Mouse (Mus musculus) lung, postnatal 0 days (tissue): ENCODE measurements around the gene Csrnp1.

ENCODE experiments used
- CTCF ChIP-seq: IDR thresholded peaks from 2 replicates; pipeline ENCODE4 v1.5.1; 2016; ENCODE audit warnings: antibody characterized with exemption, mild to moderate bottlenecking
- EP300 ChIP-seq: IDR thresholded peaks from 2 replicates; pipeline ENCODE4 v1.6.1; 2016; ENCODE audit warnings: antibody characterized with exemption, mild to moderate bottlenecking, control low read depth

DNA sequence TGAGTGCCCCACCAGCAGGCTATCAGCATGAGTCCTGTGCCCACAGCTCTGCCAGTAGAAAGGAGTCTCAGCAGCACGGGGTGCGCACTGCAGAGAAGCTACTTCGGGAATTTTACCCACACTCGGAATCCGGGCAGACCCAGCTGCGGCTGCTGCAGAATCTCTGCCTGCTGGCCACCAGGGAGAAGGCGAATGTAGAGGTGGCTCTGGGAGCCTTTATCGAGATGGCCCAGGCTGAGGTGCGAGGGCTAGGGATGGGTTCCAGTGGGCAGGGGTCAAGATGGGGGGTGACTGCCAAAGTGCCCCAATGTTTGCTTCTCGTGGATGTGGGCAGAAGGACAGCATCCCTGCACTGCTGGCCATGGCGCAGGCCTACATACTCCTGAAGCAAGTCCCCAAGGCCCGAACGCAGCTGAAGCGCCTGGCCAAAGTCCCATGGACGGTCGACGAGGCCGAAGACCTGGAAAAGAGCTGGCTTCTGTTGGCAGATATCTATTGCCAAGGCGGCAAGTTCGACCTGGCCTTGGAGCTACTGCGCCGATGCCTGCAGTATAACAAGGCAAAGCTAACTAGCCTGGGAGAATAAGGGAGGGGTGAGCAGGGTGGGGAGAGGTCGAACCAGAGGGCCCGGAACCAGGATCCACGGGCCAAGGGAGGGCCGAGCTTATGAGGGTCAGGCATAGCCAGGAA, 18.1 kb downstream of the Csrnp1 start:
- TF ChIP-seq CTCF (no peak), EP300 (no peak)
